Mouse (Mus musculus): ENCODE results near the gene Prmt3.

Gene Prmt3

GRCm38 (mm10) chr7:49778114-49778901, at the start of gene Prmt3:
TSS of gene Prmt3 (plus strand) at chr7:49778346.
- in situ Hi-C loops (cut with MboI; ENCODE audit: low sequenced_read_pairs) = loop anchor here (10.0 kb wide), 1 partner anchor 146 kb away; no protein-coding TSS in a partner anchor

GRCm38 (mm10) chr7:49734342-49734741, 43.8 kb upstream of the Prmt3 start:
- in situ Hi-C loops (cut with MboI; ENCODE audit: low sequenced_read_pairs) = no loop called here

GRCm38 (mm10) chr7:49739448-49739847, 38.7 kb upstream of the Prmt3 start:
- in situ Hi-C loops (cut with MboI; ENCODE audit: low sequenced_read_pairs) = no loop called here

- in situ Hi-C loops (cut with MboI; ENCODE audit: low sequenced_read_pairs) = no loop called here
Observed at GRCm38 (mm10) chr7:49741474-49741873, 36.7 kb upstream of the Prmt3 start.

- in situ Hi-C loops (cut with MboI; ENCODE audit: low sequenced_read_pairs) = no loop called here
Observed at GRCm38 (mm10) chr7:49741923-49742322, 36.2 kb upstream of the Prmt3 start.

GRCm38 (mm10) chr7:49751148-49751547, 27.0 kb upstream of the Prmt3 start:
- in situ Hi-C loops (cut with MboI; ENCODE audit: low sequenced_read_pairs) = no loop called here

GRCm38 (mm10) chr7:49752730-49753506, 25.2 kb upstream of the Prmt3 start:
- in situ Hi-C loops (cut with MboI; ENCODE audit: low sequenced_read_pairs) = no loop called here

GRCm38 (mm10) chr7:49754767-49755166, 23.4 kb upstream of the Prmt3 start:
- in situ Hi-C loops (cut with MboI; ENCODE audit: low sequenced_read_pairs) = no loop called here

GRCm38 (mm10) chr7:49758934-49759571, 19.1 kb upstream of the Prmt3 start, which contains the start of gene Htatip2:
TSS of gene Htatip2 (plus strand) at chr7:49759115.
- in situ Hi-C loops (cut with MboI; ENCODE audit: low sequenced_read_pairs) = no loop called here

GRCm38 (mm10) chr7:49762605-49763004, 15.5 kb upstream of the Prmt3 start:
- in situ Hi-C loops (cut with MboI; ENCODE audit: low sequenced_read_pairs) = no loop called here

- in situ Hi-C loops (cut with MboI; ENCODE audit: low sequenced_read_pairs) = no loop called here
Observed at GRCm38 (mm10) chr7:49764011-49764716, 14.0 kb upstream of the Prmt3 start.

- in situ Hi-C loops (cut with MboI; ENCODE audit: low sequenced_read_pairs) = no loop called here
Observed at GRCm38 (mm10) chr7:49766166-49766565, 12.0 kb upstream of the Prmt3 start.

GRCm38 (mm10) chr7:49768509-49768908, 9.6 kb upstream of the Prmt3 start:
- in situ Hi-C loops (cut with MboI; ENCODE audit: low sequenced_read_pairs) = no loop called here

GRCm38 (mm10) chr7:49774396-49774795, 3.8 kb upstream of the Prmt3 start:
- in situ Hi-C loops (cut with MboI; ENCODE audit: low sequenced_read_pairs) = loop anchor here (10.0 kb wide), 1 partner anchor 150 kb away; no protein-coding TSS in a partner anchor

GRCm38 (mm10) chr7:49777585-49777984, 561 bp upstream of the Prmt3 start:
- in situ Hi-C loops (cut with MboI; ENCODE audit: low sequenced_read_pairs) = loop anchor here (10.0 kb wide), 1 partner anchor 147 kb away; no protein-coding TSS in a partner anchor

- in situ Hi-C loops (cut with MboI; ENCODE audit: low sequenced_read_pairs) = loop anchor here (10.0 kb wide), 1 partner anchor 146 kb away; no protein-coding TSS in a partner anchor
Observed at GRCm38 (mm10) chr7:49778904-49779615, 914 bp downstream of the Prmt3 start.

GRCm38 (mm10) chr7:49783017-49783416, 4.9 kb downstream of the Prmt3 start:
- in situ Hi-C loops (cut with MboI; ENCODE audit: low sequenced_read_pairs) = no loop called here

- in situ Hi-C loops (cut with MboI; ENCODE audit: low sequenced_read_pairs) = no loop called here
Observed at GRCm38 (mm10) chr7:49785141-49785540, 7.0 kb downstream of the Prmt3 start.

- in situ Hi-C loops (cut with MboI; ENCODE audit: low sequenced_read_pairs) = no loop called here
Observed at GRCm38 (mm10) chr7:49786618-49787382, 8.7 kb downstream of the Prmt3 start.

Data from CH12F3 (cell line).